Mouse (Mus musculus): ENCODE measurements around the gene Tmem119.

DNA sequence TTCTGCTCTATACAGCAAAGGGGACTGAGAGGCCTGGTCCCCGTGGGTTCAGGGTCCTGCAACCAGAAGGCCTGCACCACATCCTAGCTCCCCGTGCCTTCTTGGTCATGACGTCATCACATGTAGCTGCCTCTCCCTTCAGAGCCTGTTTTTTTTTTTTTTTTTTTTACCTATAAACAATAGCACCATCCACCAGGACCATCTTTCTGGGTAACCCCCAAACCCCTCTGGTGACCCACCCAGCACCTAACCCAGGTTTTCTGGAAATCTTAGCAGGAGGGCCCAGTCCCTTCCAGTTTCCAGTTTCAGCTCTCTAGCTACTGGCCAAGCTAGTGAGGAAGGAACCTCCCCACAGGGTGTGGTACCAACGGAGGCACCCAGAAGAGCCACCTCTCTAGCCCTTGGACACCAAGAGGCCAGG is 27.7 kb upstream of the Tmem119 start:
- TF ChIP-seq CTCF (IDR thresholded peaks at IDR 0.05; ENCODE audit: control insufficient read depth, insufficient read depth, low read length), result no peak
- no peak for TF ChIP-seq POLR2A (IDR thresholded peaks at IDR 0.05; ENCODE audit: borderline replicate concordance, control insufficient read depth, low read depth, low read length)
